Mouse (Mus musculus) CH12.LX (cell line): Measurements from ENCODE around the gene Ube2c. TPM values are rescaled to one million over a fixed set of nuclear protein-coding genes. Genes with fewer than 3 reads are reported as not detected.
A peak's percentile ranks its signal among the peaks of the same experiment; 100 is the strongest.

Experiments
- DNase-seq: peaks from one replicate; pipeline ENCODE4 v3.0.0-alpha.2; 2013; ENCODE audit errors: extremely low read depth
- H3K27ac ChIP-seq: 2 replicates; pipeline ENCODE4 v1.5.1; 2012; ENCODE audit warnings: low read depth, mild to moderate bottlenecking, control low read depth, moderate library complexity; ENCODE audit not compliant: insufficient read depth
- H3K27me3 ChIP-seq: replicated peaks from 2 replicates; pipeline ENCODE3; 2012; ENCODE audit warnings: inconsistent platforms
- H3K36me3 ChIP-seq, 2 experiments: replicated peaks in 1 of 2; 2 replicates each; pipeline versions ENCODE3 to v1.6.1; 2012; ENCODE audit warnings: inconsistent platforms in 1 of 2, low read length in 1 of 2, mild to moderate bottlenecking in 1 of 2, mixed read lengths in 1 of 2, moderate library complexity in 1 of 2; ENCODE audit not compliant: control insufficient read depth in 1 of 2, insufficient read depth in 1 of 2
- H3K4me1 ChIP-seq, 2 experiments: 2 replicates each; pipeline ENCODE4 v1.6.1; 2012; ENCODE audit warnings: inconsistent platforms in 1 of 2, moderate library complexity in 1 of 2; ENCODE audit not compliant: insufficient read depth in 2 of 2, control insufficient read depth in 1 of 2
- H3K4me2 ChIP-seq: 2 replicates; pipeline ENCODE4 v1.6.1; 2012; ENCODE audit warnings: low read depth, mild to moderate bottlenecking, control low read depth; ENCODE audit not compliant: poor library complexity, insufficient read depth, severe bottlenecking
- H3K4me3 ChIP-seq, 3 experiments: fragments of 150-350 bp in 1 of 3; sonication (generic) in 1 of 3; replicated peaks in 1 of 3; 2 replicates each; pipeline versions ENCODE3 to v1.5.1; 2011 to 2012; ENCODE audit warnings: low read depth in 2 of 3, low read length in 2 of 3, mild to moderate bottlenecking in 2 of 3, moderate library complexity in 2 of 3, control low read depth in 1 of 3, improper control_type of control experiment in 1 of 3, inconsistent platforms in 1 of 3, mixed read lengths in 1 of 3; ENCODE audit not compliant: poor library complexity in 1 of 3
- H3K79me2 ChIP-seq: replicated peaks from 2 replicates; pipeline ENCODE4 v1.6.1; 2012; ENCODE audit warnings: mild to moderate bottlenecking, moderate library complexity; ENCODE audit not compliant: control insufficient read depth, poor library complexity, insufficient read depth, severe bottlenecking; ENCODE audit errors: extremely low read depth
- H3K9ac ChIP-seq: 2 replicates; pipeline ENCODE4 v1.6.1; 2012; ENCODE audit warnings: low read depth, mild to moderate bottlenecking, control low read depth, moderate library complexity; ENCODE audit not compliant: insufficient read depth
- H3K9me3 ChIP-seq: replicated peaks from 2 replicates; pipeline ENCODE3; 2012; ENCODE audit warnings: low read length, inconsistent platforms, mixed read lengths
- CHD1 ChIP-seq: IDR thresholded peaks from 2 replicates; pipeline ENCODE4 v1.6.1; 2012; ENCODE audit warnings: low read depth, low read length, improper control_type of control experiment, inconsistent platforms
- CTCF ChIP-seq, 2 experiments: IDR thresholded peaks in 1 of 2; conservative IDR thresholded peaks in 1 of 2; 2 replicates each; pipeline ENCODE4 v1.5.1; 2011 to 2012; ENCODE audit warnings: low read depth in 2 of 2, low read length in 2 of 2, improper control_type of control experiment in 1 of 2, inconsistent platforms in 1 of 2, mild to moderate bottlenecking in 1 of 2, moderate library complexity in 1 of 2
- ELF1 ChIP-seq: IDR thresholded peaks from 2 replicates; pipeline ENCODE4 v1.6.1; 2014; ENCODE audit warnings: low read depth, mild to moderate bottlenecking, inconsistent platforms, low read length, improper control_type of control experiment
- ETS1 ChIP-seq: conservative IDR thresholded peaks from 2 replicates; pipeline ENCODE4 v1.6.1; 2012; ENCODE audit warnings: low read depth, mild to moderate bottlenecking, inconsistent platforms, low read length, improper control_type of control experiment, moderate library complexity
- GABPA ChIP-seq: IDR thresholded peaks from 2 replicates; pipeline ENCODE4 v1.6.1; 2012; ENCODE audit warnings: low read depth, low read length, improper control_type of control experiment, inconsistent platforms; ENCODE audit not compliant: insufficient replicate concordance
- IRF4 ChIP-seq: IDR thresholded peaks from 2 replicates; pipeline ENCODE4 v1.6.1; 2014; ENCODE audit warnings: low read depth, mild to moderate bottlenecking, inconsistent platforms, low read length, improper control_type of control experiment
- MAX ChIP-seq: IDR thresholded peaks from 2 replicates; pipeline ENCODE4 v1.6.1; 2011; ENCODE audit warnings: low read length, improper control_type of control experiment
- MAZ ChIP-seq: IDR thresholded peaks from 2 replicates; pipeline ENCODE4 v1.6.1; 2012; ENCODE audit warnings: low read depth, mild to moderate bottlenecking, inconsistent platforms, low read length, improper control_type of control experiment, moderate library complexity
- MEF2A ChIP-seq: IDR thresholded peaks from 2 replicates; pipeline ENCODE4 v1.6.1; 2014; ENCODE audit warnings: low read depth, mild to moderate bottlenecking, inconsistent platforms, low read length, improper control_type of control experiment, borderline replicate concordance
- POLR2AphosphoS2 ChIP-seq: IDR thresholded peaks from 2 replicates; pipeline ENCODE4 v1.6.1; 2011; ENCODE audit warnings: low read depth, low read length, improper control_type of control experiment
- RCOR1 ChIP-seq: conservative IDR thresholded peaks from 2 replicates; pipeline ENCODE4 v1.6.1; 2012; ENCODE audit warnings: low read depth, mild to moderate bottlenecking, inconsistent platforms, low read length, improper control_type of control experiment
- USF2 ChIP-seq: conservative IDR thresholded peaks from 2 replicates; pipeline ENCODE4 v1.6.1; 2011; ENCODE audit warnings: low read depth, low read length, improper control_type of control experiment
- ZC3H11A ChIP-seq: IDR thresholded peaks from 2 replicates; pipeline ENCODE4 v1.6.1; 2012; ENCODE audit warnings: low read depth, mild to moderate bottlenecking, inconsistent platforms, low read length, improper control_type of control experiment
- ZNF384 ChIP-seq: IDR thresholded peaks from 2 replicates; pipeline ENCODE4 v1.6.1; 2012; ENCODE audit warnings: low read depth, low read length, improper control_type of control experiment, inconsistent platforms
- dilution Hi-C: fragments of 300-500 bp; cut with MboI; formaldehyde crosslinking; loops from 2 replicates; pipeline ENCODE4 v1.14.3; 2020; ENCODE audit warnings: low sequenced_read_pairs; ENCODE audit not compliant: extremely low pct_unique_long_range_greater_than_20kb, extremely low pct_ligation_motif_present
- in situ Hi-C: fragments of 300-500 bp; cut with MboI; formaldehyde crosslinking; loops from 3 replicates; pipeline ENCODE4 v1.14.3; 2019; ENCODE audit warnings: low sequenced_read_pairs, low pct_ligation_motif_present, low pct_unique_long_range_greater_than_20kb, mixed read lengths
- polyA plus RNA-seq: library from polyadenylated mRNA; unstranded; fragments of >175 nt; gene quantifications from 2 replicates; pipeline ENCODE4 v1.2.1, GENCODE M21; 2012; ENCODE audit warnings: low read depth; ENCODE audit not compliant: insufficient read length
- total RNA-seq, 2 experiments: library from RNA; depleted of rRNA; stranded (reverse); fragments of 300-350 nt in 1 of 2; fragments of >200 nt in 1 of 2; gene quantifications; 2 replicates each; pipeline ENCODE4 v1.2.3; 2012 to 2014

Ube2c gene
- total and polyA plus RNA-seq, 3 experiments = 103 to 226 (median 126) TPM

- Histone ChIP-seq H3K27ac (no peak overlapping the region), H3K36me3 (peaks cover 11 to 52% of the 10 kb centered on the region in 2 experiments), H3K4me2 (no peak overlapping the region), H3K79me2 (no peaks in the 10 kb centered on the region), H3K4me3 (no peak overlapping the region), H3K27me3 (no peaks in the 10 kb centered on the region), H3K9me3 (no peaks in the 10 kb centered on the region), H3K9ac (no peak overlapping the region), H3K4me1 (peaks cover 0 to 2% of the 10 kb centered on the region in 2 experiments; a peak in 1 of 4 replicates)
- DNase-seq = no peak
- in situ Hi-C loops (no loop called here), dilution Hi-C loops (no loop called here)
- TF ChIP-seq MEF2A (no peak), RCOR1 (no peak), ELF1 (no peak), USF2 (no peak), IRF4 (no peak), ZNF384 (no peak), ZC3H11A (no peak), MAZ (no peak), GABPA (no peak), POLR2AphosphoS2 (no peak), ETS1 (no peak)
These were observed 47.5 kb downstream of the Ube2c start for GRCm38 (mm10) chr2:164817206-164817605.

GRCm38 (mm10) chr2:164817703-164818102, 48.0 kb downstream of the Ube2c start:
- H3K9ac ChIP-seq = no peak overlapping the region
- dilution Hi-C loops = no loop called here
- no peak overlapping the region for H3K4me2 ChIP-seq
- DNase-seq = no peak
- H3K27ac ChIP-seq = no peak overlapping the region
- H3K36me3 ChIP-seq = peaks cover 11 to 47% of the 10 kb centered on the region in 2 experiments
- H3K27me3 ChIP-seq = no peaks in the 10 kb centered on the region
- TF ChIP-seq CTCF (conservative IDR thresholded peaks at IDR 0.05 in 1 of 2, IDR thresholded peaks at IDR 0.05 in 1 of 2; ENCODE audit: low read depth in 2 of 2, low read length in 2 of 2) (peak in 1 of 2 experiments; percentile 29; a peak in 2 of 4 replicates), MAX (no peak)
- in situ Hi-C loops = no loop called here
- H3K4me1 ChIP-seq = peaks cover 0 to 6% of the 10 kb centered on the region in 2 experiments; a peak in 2 of 4 replicates
- H3K79me2 ChIP-seq = no peaks in the 10 kb centered on the region
- no peak overlapping the region for H3K4me3 ChIP-seq
- no peaks in the 10 kb centered on the region for H3K9me3 ChIP-seq

GRCm38 (mm10) chr2:164821060-164821459, 51.4 kb downstream of the Ube2c start:
- H3K36me3 ChIP-seq = peaks cover 26 to 45% of the 10 kb centered on the region in 2 experiments
- no peaks in the 10 kb centered on the region; the same call in 1 of the 2 replicates for H3K79me2 ChIP-seq
- H3K4me1 ChIP-seq = peaks cover 0 to 14% of the 10 kb centered on the region in 2 experiments; a peak in 3 of 4 replicates
- TF ChIP-seq CHD1 = no peak
- TF ChIP-seq, all 38 proteins: peak for 0
- Histone ChIP-seq H3K4me3 (no peak overlapping the region), H3K4me2 (no peak overlapping the region), H3K27me3 (no peaks in the 10 kb centered on the region), H3K27ac (no peak overlapping the region), H3K9me3 (no peaks in the 10 kb centered on the region), H3K9ac (no peak overlapping the region)
- dilution Hi-C loops = no loop called here
- in situ Hi-C loops = no loop called here
- DNase-seq = no peak
